Mouse (Mus musculus): ENCODE data around the gene Slfn8.
"Not testable (repeated sequence)": the region's sequence is repeated elsewhere in the genome, so short reads cannot be mapped to it uniquely, and the experiment has no call there.

Slfn8 gene

DNA sequence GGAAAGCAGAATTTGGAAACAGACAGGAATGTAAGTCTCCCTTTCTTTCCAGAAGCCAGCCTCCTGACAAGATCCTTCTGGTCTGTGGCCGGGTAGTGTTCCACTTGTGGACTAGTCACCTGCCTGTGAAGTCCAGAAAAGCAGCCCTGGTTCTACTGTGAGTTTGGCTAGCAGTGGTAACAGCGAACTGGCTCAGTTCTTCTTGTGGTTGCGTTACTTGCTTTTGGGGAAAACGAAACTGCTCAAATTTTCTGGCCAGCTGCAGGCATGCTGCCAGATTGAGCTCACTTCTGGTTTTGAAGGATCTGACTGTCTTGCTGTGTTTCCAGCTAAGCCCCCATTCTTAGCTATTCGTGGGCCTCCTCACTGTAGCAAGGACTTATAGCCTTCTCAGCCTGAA is at the start of gene Slfn8:
Gene Slfn8 (minus strand): TSS at position 190 of the 400 bp plus-strand sequence.
- DNase-seq (ENCODE audit: low spot score in 2 of 2) = peak; percentile 28 to 36

DNA sequence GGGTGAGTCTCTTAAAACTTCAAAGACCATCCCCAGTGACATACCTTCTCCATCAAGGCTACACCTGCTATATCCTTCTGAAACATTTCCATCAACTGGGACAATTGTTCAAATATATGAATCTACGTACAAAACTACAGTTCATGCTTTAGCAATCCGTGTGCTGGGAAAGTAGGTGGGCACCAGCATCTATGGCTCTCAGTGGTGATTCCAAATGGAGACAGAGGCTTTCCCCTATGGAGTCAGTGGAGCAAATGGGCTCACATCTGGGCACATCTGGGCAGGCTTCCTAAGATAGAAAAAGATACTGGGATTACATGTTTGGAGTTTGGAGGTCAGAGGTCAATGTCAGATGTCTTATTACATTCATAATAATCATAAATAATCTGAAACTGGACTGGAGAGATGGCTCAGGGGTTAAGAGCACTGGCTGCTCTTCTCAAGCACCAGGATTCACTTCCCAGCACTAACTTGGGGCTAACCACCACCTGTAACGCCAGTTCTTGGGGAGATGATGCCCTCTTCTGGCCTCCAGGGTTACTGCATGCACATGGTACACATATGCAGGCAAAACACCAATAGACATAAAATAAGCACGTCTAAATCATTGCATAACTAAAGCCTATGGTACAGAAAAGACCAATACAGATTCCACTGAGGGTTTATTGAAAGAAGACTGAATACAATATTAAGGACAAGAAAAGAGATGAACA is 47.5 kb upstream of the Slfn8 start:
- no peak for DNase-seq (ENCODE audit: low spot score in 2 of 2)

DNA sequence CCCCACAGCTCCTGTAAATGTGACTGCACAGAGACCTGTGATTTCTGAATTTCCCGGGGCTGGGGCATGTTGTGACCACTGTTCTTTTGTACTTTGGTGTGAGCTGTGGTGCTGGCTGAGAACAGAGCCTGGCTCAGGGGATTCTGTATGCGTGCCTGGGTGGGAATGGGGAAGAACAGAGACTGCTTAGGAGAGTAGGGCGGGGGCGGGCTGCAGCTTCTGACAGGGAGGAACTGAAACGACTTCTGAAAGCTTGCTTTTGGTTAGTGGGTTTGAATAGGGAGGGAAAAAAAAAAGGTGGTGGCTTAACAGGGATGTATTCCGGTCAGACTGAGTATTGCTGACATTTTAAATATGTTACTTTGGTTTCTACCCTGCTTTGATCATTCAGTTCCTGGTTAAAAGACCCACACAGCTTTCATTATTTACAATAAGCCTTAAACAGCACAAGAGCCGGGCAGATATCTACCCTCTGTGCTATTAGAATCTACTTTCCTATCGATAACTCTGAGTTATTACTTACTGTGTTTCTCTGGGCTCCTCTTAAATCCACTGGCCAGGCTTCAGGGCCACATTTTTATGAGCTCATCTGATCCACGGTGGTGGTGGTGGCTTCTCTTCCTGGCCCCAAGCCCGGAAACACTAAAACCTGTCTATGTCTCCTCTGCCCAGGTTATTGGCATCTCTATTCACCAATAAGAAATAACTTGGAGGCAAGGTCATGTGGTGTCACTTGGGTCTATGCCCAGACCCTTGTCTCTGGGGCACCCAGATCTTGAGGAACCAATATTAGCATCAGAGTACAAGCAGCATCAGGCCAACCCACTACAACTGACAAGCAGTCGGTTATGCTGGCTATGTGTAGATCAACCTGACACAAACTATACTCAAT is 46.3 kb upstream of the Slfn8 start:
- peak in 1 of 2 experiments; percentile 36 for DNase-seq (ENCODE audit: low spot score in 2 of 2)

DNA sequence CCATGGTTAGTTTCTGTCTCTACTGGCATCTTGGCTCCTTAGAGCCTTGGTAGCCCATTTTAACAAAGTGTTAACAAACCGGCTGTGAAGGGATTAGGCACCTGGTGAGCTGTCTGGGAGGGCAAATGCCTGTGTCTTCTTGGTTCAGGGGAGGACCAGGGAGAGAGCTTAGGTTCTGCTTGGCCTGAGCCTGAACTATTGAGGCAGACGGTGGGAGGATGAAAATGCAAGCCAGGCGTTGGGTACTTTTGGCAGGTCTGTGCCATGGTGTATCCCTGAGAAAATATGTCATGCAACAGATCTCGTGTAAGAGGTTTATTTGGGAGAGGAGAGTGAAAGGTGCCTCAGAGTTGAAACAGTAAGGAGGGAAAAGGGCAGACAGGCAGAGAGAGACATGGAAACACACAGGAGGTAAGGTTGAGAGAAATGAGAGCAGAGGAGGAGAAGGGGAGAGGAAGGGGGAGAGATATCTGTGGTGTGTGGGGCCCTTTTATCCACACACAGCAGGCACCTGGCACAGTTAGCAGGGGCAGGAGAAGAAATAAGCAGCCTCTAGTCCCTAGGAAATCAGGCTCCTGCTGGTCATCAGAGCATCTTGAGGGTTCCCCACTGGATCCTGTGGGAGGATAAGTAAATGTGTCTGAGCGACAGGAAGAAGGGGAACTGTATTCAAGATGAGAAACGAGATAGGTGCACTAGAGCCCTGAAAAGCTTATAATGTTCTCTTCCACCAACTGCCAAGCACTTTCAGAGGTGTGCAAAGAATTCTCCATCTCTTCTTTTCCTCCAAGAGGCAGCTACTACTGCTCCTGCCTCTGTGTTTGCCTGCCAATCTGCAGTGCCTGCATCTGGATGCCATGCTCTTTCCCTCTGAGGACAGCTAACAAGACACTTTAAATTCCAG is 45.1 kb upstream of the Slfn8 start:
- DNase-seq (ENCODE audit: low spot score in 2 of 2) = no peak

DNA sequence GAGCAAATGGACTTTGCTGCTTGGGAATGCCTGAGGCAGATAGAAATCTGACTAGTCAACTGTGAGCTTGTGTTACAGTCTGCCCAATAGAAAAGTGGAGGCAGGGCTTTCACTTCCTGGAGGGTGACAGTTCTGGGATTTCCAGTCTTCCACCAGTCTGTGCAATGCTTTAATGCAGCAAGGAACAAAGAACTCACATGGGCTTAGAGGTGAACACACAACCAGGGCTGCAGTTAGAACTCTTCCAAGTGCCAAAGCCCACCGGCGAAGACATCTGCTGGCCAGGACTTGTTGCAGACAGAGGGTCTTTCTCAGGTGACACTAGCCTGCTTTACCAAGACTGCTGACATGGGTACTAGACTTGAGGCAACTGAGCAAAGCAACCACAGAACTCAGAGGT is 44.3 kb upstream of the Slfn8 start, which contains the start of gene Slfn2:
Gene Slfn2 (plus strand): TSS at position 167 of the 400 bp plus-strand sequence.
- DNase-seq (ENCODE audit: low spot score in 2 of 2) = no peak

DNA sequence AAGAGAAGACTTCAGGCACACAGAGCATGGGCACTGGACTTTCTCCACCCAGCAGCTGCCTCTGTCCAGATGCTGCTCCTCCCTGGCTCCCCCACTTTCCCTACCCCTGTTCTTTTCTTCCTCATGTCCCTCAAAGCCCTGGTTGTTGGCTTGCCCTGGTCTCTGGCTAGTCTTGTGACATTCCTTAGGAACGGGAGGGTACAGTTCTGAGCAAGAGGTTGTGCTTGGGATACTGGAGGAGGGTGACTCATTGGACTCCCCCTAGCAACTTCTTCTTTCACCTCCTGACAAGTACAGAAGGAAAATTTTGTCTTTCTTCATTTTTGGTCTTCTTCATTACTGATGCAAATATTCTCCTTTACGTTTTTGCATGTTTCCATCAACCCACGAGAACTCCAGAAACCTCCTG is 43.3 kb upstream of the Slfn8 start:
- no peak for DNase-seq (ENCODE audit: low spot score in 2 of 2)

DNA sequence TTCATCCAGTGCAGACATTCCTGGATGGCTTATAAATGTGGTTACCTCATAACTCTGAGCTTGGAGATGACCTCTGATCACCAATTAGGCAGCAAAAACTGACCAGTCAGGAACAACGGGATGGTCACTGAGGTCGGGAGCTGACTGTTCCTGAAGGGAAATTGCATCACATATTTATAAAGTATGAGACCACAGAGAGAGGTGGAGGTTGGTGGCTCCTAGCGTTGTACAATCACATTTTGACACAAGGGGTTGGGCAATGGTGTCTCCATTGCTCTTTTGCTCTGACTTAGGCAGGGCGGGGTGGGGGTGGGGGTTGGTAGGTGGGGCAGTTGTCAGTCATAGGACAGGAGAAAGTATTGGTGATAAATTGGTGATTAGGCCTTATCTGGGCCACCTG is 42.5 kb upstream of the Slfn8 start:
- DNase-seq (ENCODE audit: low spot score in 2 of 2) = no peak

DNA sequence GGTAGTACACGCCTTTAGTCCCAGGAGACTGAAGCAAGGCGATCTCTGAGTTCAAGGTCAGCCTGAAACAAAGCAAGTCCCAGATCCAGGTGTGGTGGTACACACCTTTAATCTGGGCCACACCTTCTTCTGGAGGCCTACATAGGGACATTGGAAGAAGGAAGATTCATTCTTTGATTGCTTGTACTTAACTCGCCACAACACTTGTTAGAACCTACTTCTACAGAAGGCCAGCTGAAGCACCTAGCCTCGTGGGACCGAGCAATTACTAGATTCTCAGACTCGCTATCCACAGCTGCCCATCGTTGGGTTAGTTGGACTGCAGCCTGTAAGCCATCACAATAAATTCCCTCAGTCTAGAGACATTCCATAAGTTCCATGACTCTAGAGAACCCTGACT is 41.2 kb upstream of the Slfn8 start:
- peak in 1 of 2 experiments; percentile 1 for DNase-seq (ENCODE audit: low spot score in 2 of 2)

DNA sequence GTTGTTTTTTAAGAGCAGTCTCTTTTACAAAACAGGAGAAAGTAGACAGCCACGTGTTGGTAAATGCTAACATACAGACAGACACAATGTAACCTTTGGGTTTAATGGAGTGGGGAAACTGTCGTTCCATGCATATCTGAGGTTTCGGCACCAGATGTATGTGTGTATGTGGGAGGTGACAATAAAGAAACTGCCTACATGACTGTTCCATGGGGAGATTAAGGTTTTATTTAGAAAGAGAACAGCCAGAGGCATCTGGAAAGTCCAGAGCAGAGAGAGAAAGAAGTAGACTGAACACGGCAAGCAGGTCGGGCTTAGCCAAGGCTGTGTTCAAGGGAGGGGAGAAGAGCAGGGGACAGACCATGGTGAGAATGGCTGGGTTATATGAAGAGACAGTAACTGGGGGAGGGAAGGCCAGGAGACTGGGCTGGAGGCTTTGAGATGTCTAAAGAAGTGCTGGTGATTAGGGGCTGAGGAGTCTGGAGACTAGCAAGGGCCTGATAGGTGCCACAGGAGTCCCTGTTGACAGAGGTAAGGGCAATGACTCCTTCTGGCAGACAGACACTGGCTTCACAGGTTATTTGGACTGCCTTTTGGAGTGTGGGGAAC is 39.9 kb upstream of the Slfn8 start:
- no peak for DNase-seq (ENCODE audit: low spot score in 2 of 2)

DNA sequence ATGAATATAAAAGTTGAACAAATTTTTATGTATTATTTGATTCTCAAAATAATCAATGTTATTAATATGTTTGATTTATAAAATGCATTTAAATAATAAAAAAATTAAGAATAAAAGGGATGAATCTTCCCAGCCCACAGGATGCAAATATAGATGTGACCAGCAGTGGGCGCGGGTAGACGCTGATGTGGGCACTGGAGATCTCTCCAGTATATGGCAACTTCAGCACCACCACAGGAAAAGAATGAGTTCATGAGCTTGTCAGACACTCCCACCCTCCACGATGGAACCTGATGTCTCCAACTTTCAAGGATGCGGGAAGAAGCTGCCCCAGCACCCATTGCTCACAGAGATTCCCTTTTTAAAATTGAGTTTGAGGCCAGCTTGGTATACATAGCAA is 37.3 kb upstream of the Slfn8 start:
- peak; percentile 36 to 50 for DNase-seq (ENCODE audit: low spot score in 2 of 2)

DNA sequence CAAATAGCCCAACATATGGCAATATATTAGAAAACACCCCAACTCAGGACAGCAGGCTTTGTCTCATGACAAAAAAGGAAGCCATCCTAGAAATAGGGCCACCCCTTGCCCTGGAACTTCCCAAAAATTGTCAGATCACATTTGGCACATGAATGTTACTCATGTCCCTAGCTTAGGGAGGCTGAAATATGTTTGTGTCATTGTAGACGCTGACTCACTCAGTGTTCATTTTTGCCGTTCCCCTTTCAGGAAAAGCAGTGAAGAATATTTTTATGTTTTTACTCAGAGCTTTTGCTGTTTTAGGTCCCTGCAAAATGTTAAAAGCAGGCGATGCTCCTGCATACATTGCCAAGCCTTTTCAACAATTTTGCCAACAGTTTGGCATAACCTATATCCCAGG is 25.0 kb upstream of the Slfn8 start:
- no peak for DNase-seq (ENCODE audit: low spot score in 2 of 2)

DNA sequence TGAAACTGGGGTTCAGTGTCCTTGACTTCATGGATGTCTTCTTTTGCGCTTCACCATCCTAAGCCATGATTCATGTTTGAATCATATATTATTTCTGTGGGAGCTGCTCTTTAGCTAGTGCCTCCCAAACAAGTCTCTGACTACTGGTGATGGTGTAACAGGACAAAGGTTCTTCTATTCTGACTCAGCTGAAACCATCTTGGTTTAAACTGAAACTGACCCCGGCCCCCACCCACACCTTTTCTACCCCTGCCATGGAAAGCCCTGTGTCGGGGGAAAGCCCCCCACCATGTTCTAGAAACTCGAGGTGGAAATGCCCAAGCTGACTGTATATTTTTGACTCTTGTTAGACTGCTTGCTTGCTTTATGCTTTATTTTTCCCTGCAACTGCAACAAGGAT is 23.3 kb upstream of the Slfn8 start:
- no peak for DNase-seq (ENCODE audit: low spot score in 2 of 2)

DNA sequence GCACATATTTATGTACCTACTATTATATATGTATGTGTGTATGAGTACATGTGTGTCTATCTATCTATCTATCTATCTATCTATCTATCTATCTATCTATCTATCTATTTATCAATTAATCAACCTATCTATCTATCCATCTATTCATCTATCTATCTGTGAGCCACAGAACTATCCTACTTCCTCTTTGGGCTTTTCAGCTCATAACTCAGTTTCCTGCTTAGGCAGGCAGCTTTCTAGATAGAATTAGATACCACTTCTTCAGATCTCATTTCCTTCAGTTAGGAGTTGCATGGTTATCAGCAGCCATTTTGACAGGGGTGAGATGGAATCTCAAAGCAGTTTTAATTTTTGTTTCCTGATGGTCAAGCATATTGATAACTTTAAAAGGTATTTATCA is 20.4 kb upstream of the Slfn8 start:
- DNase-seq (ENCODE audit: low spot score in 2 of 2) = no peak

DNA sequence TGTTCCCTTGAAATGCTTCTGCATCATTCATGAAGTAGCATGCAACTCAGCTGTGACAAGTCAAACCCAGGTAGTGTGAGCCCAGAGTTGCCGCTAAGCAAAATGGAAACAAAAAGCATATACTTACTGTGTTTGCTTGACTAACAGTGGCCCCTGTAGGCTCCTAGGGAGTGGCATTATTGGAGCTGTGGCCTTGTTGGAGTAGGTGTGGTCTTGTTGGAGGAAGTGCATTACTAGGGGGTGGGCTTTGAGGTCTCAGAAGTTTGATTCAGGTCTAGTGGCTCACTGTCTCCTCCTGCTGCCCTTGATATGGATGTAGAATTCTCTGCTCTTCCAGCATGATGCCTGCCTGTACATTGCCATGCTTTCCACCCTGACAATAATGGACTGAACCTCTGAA is 19.7 kb upstream of the Slfn8 start:
- DNase-seq (ENCODE audit: low spot score in 2 of 2) = no peak

DNA sequence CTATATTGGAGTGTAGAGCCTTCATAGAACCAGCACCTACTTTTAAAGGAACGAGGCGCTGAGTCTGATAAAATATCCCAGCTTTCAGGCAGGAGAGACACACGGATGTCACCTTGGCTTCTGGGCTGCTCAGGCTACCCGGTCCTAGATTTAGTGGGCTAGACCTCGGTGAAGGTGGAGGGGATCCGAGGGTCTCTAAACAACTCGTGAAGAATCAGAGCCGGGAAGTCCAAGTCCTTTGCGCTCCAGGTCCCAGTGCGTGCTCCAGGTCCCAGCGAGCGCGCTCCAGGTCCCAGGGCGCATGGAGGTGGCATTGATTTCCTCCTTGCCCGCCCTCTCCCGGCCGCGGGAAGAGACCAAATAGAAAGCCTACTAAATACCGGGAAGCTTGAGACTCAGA is 19.2 kb upstream of the Slfn8 start:
- no peak for DNase-seq (ENCODE audit: low spot score in 2 of 2)

DNA sequence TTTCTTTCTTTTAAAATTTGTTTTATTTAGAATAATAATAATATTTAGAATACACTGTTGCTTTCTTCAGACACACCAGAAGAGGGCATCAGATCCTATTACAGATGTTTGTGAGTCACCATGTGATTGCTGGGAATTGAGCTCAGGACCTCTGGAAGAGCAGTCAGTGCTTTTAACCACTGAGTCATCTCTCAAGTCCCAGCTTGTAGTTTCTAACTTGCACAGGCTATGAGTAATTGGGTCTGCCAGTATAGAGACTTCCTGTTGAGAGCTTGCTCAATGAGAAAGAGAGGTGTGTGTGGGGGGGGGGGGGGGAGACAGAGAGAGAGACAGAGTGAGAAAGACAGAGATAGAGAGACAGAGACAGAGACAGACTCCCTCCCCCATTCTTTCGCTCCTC is 18.5 kb upstream of the Slfn8 start:
- DNase-seq (ENCODE audit: low spot score in 2 of 2) = no peak

DNA sequence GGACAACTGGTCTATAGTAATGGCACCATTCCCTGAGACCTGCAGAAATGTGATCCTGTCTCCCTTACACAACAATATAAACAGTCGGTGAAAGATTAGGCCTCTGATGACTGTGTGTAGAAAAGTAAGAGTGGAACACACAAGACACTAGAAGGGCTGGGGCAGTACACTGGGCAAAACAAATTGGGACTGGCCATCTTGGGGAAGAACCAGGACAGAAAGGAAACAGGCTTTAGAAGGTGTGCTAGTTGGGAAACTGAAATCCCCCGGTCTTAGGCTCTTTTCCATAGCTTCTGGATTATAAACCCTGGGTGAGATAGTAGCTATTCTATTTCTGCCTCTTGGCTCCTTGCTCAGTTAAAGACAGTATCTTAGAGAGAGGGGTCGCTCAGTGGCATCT is 18.1 kb upstream of the Slfn8 start:
- DNase-seq (ENCODE audit: low spot score in 2 of 2) = not testable (repeated sequence)

DNA sequence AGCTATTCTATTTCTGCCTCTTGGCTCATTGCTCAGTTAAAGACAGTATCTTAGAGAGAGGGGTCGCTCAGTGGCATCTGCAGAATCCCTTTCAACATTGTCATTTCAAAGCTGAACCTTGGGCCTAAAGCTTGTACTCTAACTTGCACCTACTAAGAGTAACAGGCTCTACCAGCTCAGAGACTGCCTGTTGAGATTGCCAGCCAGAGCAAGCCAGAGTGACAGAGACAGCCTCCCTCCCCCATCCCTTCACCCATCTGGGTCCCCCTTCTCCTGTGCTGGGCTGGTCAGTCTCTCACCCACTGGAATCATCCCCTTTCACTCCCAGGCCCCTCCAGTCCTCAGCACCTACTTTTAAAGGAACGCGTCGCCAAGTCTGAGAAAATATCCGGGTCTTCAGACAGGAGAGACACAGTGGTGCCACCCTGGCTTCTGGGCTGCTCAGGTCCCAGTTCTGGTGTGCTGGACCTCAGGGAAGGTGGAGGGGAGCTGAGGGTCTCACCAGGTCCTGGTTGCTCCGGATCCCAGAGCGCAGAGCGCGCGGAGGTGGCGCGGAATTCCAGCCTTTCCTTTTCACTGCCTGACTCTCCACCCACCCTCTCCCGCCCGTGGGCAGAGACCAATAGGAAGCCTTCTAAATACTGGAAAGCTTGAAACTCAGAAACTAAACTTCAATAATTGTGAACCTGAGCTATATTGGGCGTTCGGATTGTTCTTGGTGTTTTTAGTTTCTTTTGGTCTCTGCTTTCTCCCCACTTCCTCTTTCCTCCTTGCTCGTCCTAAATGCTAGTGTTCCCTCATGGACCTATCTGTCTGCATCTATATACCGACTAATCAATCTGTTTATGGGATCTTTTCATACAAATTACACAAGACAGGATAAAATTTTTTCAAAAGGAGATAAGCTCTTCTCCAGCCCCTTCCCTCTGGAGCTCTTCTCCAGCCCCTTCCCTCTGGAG is 770 bp downstream of the Slfn8 start:
- DNase-seq (ENCODE audit: low spot score in 2 of 2) = not testable (repeated sequence)

DNA sequence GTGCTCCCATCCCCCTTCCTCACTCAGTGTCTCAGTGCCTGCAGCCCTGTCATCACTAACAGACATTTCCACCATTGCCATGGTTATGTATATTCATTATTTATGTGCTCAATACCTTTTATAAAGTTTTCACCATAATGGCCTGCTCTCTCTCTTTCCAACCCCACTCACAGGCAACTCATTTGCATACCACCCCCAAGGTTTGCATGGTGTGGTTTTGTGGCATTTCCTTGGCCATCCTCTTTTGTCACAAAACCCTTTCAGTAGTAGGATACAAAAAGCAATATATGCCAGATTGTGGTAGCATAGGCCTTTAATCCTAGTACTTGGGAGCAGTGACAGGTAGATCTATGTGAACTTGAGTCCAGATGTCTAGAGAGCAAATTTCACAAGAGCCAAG is 4.5 kb downstream of the Slfn8 start:
- no peak for DNase-seq (ENCODE audit: low spot score in 2 of 2)

DNA sequence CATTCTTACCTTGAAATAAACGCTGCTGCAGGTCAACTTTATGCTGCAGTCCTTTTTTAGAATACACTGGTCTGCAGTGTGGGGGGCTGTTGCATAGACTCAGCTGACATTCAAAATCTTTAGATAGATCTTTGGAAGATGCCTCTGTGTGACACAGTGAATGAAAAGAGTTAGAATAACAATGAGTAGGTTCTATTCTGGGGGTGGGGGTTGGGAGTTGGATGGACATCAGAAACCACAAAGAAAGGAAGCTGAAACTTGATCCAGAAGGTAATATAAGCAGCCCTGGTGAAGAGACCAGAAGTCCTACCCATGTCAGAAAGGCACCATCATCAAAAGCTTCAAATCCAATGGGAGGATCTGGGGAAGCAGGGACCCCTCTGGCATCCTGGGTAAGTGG is 7.3 kb downstream of the Slfn8 start:
- DNase-seq (ENCODE audit: low spot score in 2 of 2) = no peak

Measured in right cerebral cortex, postnatal 10 days (tissue).